Mouse (Mus musculus): ENCODE data around the gene 1700122O11Rik.
A peak's percentile ranks its signal among the peaks of the same experiment; 100 is the strongest.

The 1700122O11Rik gene

GRCm38 (mm10) chr17:48029241-48029640 is 8.9 kb downstream of the 1700122O11Rik start:
- DNase-seq (ENCODE audit: extremely low spot score, low read depth, low spot score) = no peak

GRCm38 (mm10) chr17:48028250-48028649 is 9.8 kb downstream of the 1700122O11Rik start:
- no peak for DNase-seq (ENCODE audit: extremely low spot score, low read depth, low spot score)

GRCm38 (mm10) chr17:48027677-48028076 is 10.4 kb downstream of the 1700122O11Rik start:
- no peak for DNase-seq (ENCODE audit: extremely low spot score, low read depth, low spot score)

- DNase-seq (ENCODE audit: extremely low spot score, low read depth, low spot score) = no peak
Measured at GRCm38 (mm10) chr17:48027019-48027418, 11.1 kb downstream of the 1700122O11Rik start.

GRCm38 (mm10) chr17:48024045-48024444 is 14.0 kb downstream of the 1700122O11Rik start:
- no peak for DNase-seq (ENCODE audit: extremely low spot score, low read depth, low spot score)

GRCm38 (mm10) chr17:48019585-48019984 is 18.5 kb downstream of the 1700122O11Rik start:
- DNase-seq (ENCODE audit: extremely low spot score, low read depth, low spot score) = no peak

- no peak for DNase-seq (ENCODE audit: extremely low spot score, low read depth, low spot score)
Measured at GRCm38 (mm10) chr17:48016566-48016965, 21.5 kb downstream of the 1700122O11Rik start.

GRCm38 (mm10) chr17:48012561-48012960 is 25.5 kb downstream of the 1700122O11Rik start:
- no peak for DNase-seq (ENCODE audit: extremely low spot score, low read depth, low spot score)

GRCm38 (mm10) chr17:48011105-48011504 is 27.0 kb downstream of the 1700122O11Rik start:
- no peak for DNase-seq (ENCODE audit: extremely low spot score, low read depth, low spot score)

GRCm38 (mm10) chr17:48010283-48010682 is 27.8 kb downstream of the 1700122O11Rik start:
- DNase-seq (ENCODE audit: extremely low spot score, low read depth, low spot score) = no peak

- no peak for DNase-seq (ENCODE audit: extremely low spot score, low read depth, low spot score)
Measured at GRCm38 (mm10) chr17:48005816-48006215, 32.3 kb downstream of the 1700122O11Rik start.

GRCm38 (mm10) chr17:48005091-48005490 is 33.0 kb downstream of the 1700122O11Rik start:
- DNase-seq (ENCODE audit: extremely low spot score, low read depth, low spot score) = no peak

- DNase-seq (ENCODE audit: extremely low spot score, low read depth, low spot score) = no peak
Measured at GRCm38 (mm10) chr17:48004619-48005018, 33.5 kb downstream of the 1700122O11Rik start.

GRCm38 (mm10) chr17:48002486-48002885 is 35.6 kb downstream of the 1700122O11Rik start:
- no peak for DNase-seq (ENCODE audit: extremely low spot score, low read depth, low spot score)

GRCm38 (mm10) chr17:48001586-48002361 is 36.3 kb downstream of the 1700122O11Rik start:
- no peak for DNase-seq (ENCODE audit: extremely low spot score, low read depth, low spot score)

GRCm38 (mm10) chr17:48001157-48001556 is 36.9 kb downstream of the 1700122O11Rik start:
- no peak for DNase-seq (ENCODE audit: extremely low spot score, low read depth, low spot score)

GRCm38 (mm10) chr17:47999812-48000211 is 38.3 kb downstream of the 1700122O11Rik start:
- no peak for DNase-seq (ENCODE audit: extremely low spot score, low read depth, low spot score)

- DNase-seq (ENCODE audit: extremely low spot score, low read depth, low spot score) = no peak
Measured at GRCm38 (mm10) chr17:47999403-47999802, 38.7 kb downstream of the 1700122O11Rik start.

- DNase-seq (ENCODE audit: extremely low spot score, low read depth, low spot score) = no peak
Measured at GRCm38 (mm10) chr17:47997806-47998205, 40.3 kb downstream of the 1700122O11Rik start.

GRCm38 (mm10) chr17:47990392-47991123 is 47.5 kb downstream of the 1700122O11Rik start:
- DNase-seq (ENCODE audit: extremely low spot score, low read depth, low spot score) = no peak

- no peak for DNase-seq (ENCODE audit: extremely low spot score, low read depth, low spot score)
Measured at GRCm38 (mm10) chr17:47989951-47990378, 48.1 kb downstream of the 1700122O11Rik start.

GRCm38 (mm10) chr17:47988811-47989210 is 49.3 kb downstream of the 1700122O11Rik start:
- DNase-seq (ENCODE audit: extremely low spot score, low read depth, low spot score) = peak; percentile 66
